In the genomic region with DNA sequence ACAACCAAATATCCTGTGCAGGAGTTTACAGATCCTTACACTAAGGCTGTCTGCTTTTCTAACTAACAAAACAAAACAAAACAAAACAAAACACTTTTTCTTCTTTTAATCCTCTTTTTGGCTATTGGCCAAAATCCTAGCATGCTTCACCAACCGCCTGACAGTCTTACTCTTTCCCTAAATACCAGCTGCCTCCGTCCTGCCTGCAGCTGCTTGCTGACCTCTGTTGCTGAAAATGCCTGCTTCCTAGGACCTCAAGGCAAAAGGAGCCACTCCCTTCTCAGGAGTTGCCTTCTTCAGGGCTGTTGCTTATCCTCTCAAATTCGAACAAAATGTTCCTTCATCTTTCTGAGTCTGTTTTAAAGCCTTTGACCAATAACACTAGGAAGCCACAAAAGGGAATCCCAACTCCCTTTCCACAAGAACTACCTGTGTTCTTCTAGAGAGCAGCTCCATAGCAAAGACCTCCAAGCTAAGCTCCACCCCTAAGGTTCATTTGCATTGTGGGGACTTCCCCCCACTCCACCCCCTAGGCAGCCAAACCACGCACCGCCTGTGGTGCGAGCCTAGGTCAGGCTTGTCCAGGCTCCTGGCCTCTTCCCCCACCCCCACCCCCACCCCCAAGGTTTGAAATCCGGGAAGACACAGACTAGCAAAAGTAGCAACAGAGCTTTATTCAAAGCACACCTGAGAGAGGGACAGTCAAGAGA, we compare ENCODE assay signal across 9 mouse cellular contexts. TPM values are rescaled to one million over a fixed set of nuclear protein-coding genes. Genes with fewer than 3 reads are reported as not detected.
DNase-seq lines count a peak whose midpoint lies in the region; ATAC-seq and TF ChIP-seq lines count a peak whose summit lies in the region.
"Had no signal": no experiment of that assay in that cellular context is flagged by ENCODE, and none has a peak within 500 bp of the region (broad histone marks: within the 10 kb centered on the region; RNA-seq: fewer than 3 reads in every experiment).

No protein-coding gene starts in this region.

- peak; percentile 15 for DNase-seq in kidney, adult 9 months
- DNase-seq in brain, embryonic 14.5 days (ENCODE audit: low read depth), result peak; percentile 75
- no peak for DNase-seq in layer of hippocampus, adult 9-11 months
- DNase-seq in spleen, adult 12 weeks (ENCODE audit: low spot score), result no peak

- TF ChIP-seq POLR2A in brain, embryonic 14.5 days (IDR thresholded peaks at IDR 0.05; ENCODE audit: borderline replicate concordance, extremely low read depth, insufficient read depth, insufficient read length, poor library complexity, severe bottlenecking), result no peak

- H3K4me3 ChIP-seq in kidney, embryonic 15.5 days (replicated peaks), result no peak overlapping the region
- no peak overlapping the region for H3K4me3 ChIP-seq in liver, embryonic 16.5 days (ENCODE audit: low read depth, low read length)
- H3K4me3 ChIP-seq: neural tube, embryonic 13.5 days had no signal

- H3K9me3 ChIP-seq in kidney, embryonic 15.5 days (replicated peaks), result peaks cover 6% of the 10 kb centered on the region; the same call in 1 of the 2 replicates
- peaks cover 4% of the 10 kb centered on the region; the same call in 1 of the 2 replicates for H3K9me3 ChIP-seq in liver, embryonic 16.5 days (replicated peaks; ENCODE audit: control insufficient read depth, low read length)

- no peak overlapping the region; the same call in 1 of the 2 replicates for H3K4me2 ChIP-seq in kidney, embryonic 15.5 days
- H3K4me2 ChIP-seq in liver, embryonic 16.5 days (ENCODE audit: low read depth, low read length), result peak overlapping the region; percentile 28
- H3K4me2 ChIP-seq: neural tube, embryonic 13.5 days had no signal

- no peaks in the 10 kb centered on the region for H3K27me3 ChIP-seq in kidney, embryonic 15.5 days
- H3K27me3 ChIP-seq in liver, embryonic 16.5 days (ENCODE audit: control insufficient read depth, insufficient read depth, low read depth, low read length), result no peaks in the 10 kb centered on the region
- H3K27me3 ChIP-seq: neural tube, embryonic 13.5 days had no signal

- ATAC-seq in kidney, embryonic 15.5 days (replicated peaks; ENCODE audit: low FRiP score), result no peak
- ATAC-seq in CD4-positive, CD25-positive, alpha-beta regulatory T cell, adult 4 months, result peak; percentile 78
- no peak for ATAC-seq in liver, embryonic 16.5 days (ENCODE audit: low read depth)
- ATAC-seq in erythroblast, adult 5-6 weeks (replicated peaks; ENCODE audit: low FRiP score, poor library complexity, severe bottlenecking), result no peak

- H3K27ac ChIP-seq in kidney, embryonic 15.5 days, result no peak overlapping the region
- no peak overlapping the region for H3K27ac ChIP-seq in liver, embryonic 16.5 days (ENCODE audit: low read length)
- H3K27ac ChIP-seq: neural tube, embryonic 13.5 days had no signal

- WGBS in kidney, embryonic 15.5 days, result 12% methylated on average over 7 of the region's 7 CpGs
- 6% methylated on average over 7 of the region's 7 CpGs for WGBS in liver, embryonic 16.5 days (ENCODE audit: insufficient replicate concordance)

- no peak overlapping the region for H3K9ac ChIP-seq in kidney, embryonic 15.5 days
- H3K9ac ChIP-seq in liver, embryonic 16.5 days (ENCODE audit: low read depth, low read length), result no peak overlapping the region
- H3K9ac ChIP-seq: neural tube, embryonic 13.5 days had no signal

- no peak for TF ChIP-seq CTCF in brain, embryonic 14.5 days (IDR thresholded peaks at IDR 0.05; ENCODE audit: borderline replicate concordance, extremely low read depth, insufficient read depth, insufficient read length)

- H3K4me1 ChIP-seq in kidney, embryonic 15.5 days, result peaks cover 10% of the 10 kb centered on the region
- H3K4me1 ChIP-seq in liver, embryonic 16.5 days (ENCODE audit: control insufficient read depth, low read depth, low read length), result peaks cover 3% of the 10 kb centered on the region; the same call in 1 of the 2 replicates

- 0 out of 2 replicates have a peak, but pooled peaks cover 3% of the 10 kb centered on the region for H3K36me3 ChIP-seq in kidney, embryonic 15.5 days
- no peaks in the 10 kb centered on the region for H3K36me3 ChIP-seq in liver, embryonic 16.5 days (ENCODE audit: control insufficient read depth, insufficient read depth)
- H3K36me3 ChIP-seq: neural tube, embryonic 13.5 days had no signal

RNA-seq across cellular contexts. Expression of a gene that starts 25.4 kb away (rescaled TPM):
- 180 and 188 TPM in 2 replicates for polyA plus RNA-seq in kidney, embryonic 15.5 days (2015; fragmentation: Nextera tagmentation; extraction: Ambion mirVana)
- polyA plus RNA-seq in CD4-positive, CD25-positive, alpha-beta regulatory T cell, adult 4 months (2017; shearing (Covaris generic)), result 100 to 1,000 TPM; 207 to 236 TPM
- polyA plus RNA-seq in brain, embryonic 14.5 days (2012; rRNA removed), result 57.1 and 58.2 TPM in 2 replicates
- 65.0 and 67.8 TPM in 2 replicates for polyA plus RNA-seq in liver, embryonic 16.5 days (2015; fragmentation: Nextera tagmentation; extraction: Ambion mirVana)
- 57.6 and 59.8 TPM in 2 replicates for total RNA-seq in erythroblast, adult 5-6 weeks (2015; ENCODE audit: low replicate concordance)
- total RNA-seq in erythroblast, adult 5-6 weeks (2017; ENCODE audit: low replicate concordance), result 50.2 and 53.9 TPM in 2 replicates

RNA-seq across cellular contexts. Expression of a gene that starts 54.4 kb away (rescaled TPM):
- 2.4 and 2.6 TPM in 2 replicates for polyA plus RNA-seq in kidney, embryonic 15.5 days (2015; fragmentation: Nextera tagmentation; extraction: Ambion mirVana)
- polyA plus RNA-seq in CD4-positive, CD25-positive, alpha-beta regulatory T cell, adult 4 months (2017; shearing (Covaris generic)), result not detected
- polyA plus RNA-seq in brain, embryonic 14.5 days (2012; rRNA removed), result 2.0 and 2.1 TPM in 2 replicates
- not detected in 2 replicates for polyA plus RNA-seq in liver, embryonic 16.5 days (2015; fragmentation: Nextera tagmentation; extraction: Ambion mirVana)
- not detected in 2 replicates for total RNA-seq in erythroblast, adult 5-6 weeks (2015; ENCODE audit: low replicate concordance)
- total RNA-seq in erythroblast, adult 5-6 weeks (2017; ENCODE audit: low replicate concordance), result not detected in 2 replicates

RNA-seq across cellular contexts. Expression of a gene that starts 54.5 kb away (rescaled TPM):
- 59.6 and 72.0 TPM in 2 replicates for polyA plus RNA-seq in kidney, embryonic 15.5 days (2015; fragmentation: Nextera tagmentation; extraction: Ambion mirVana)
- 10 to 100 TPM; 34.8 to 42.2 TPM for polyA plus RNA-seq in CD4-positive, CD25-positive, alpha-beta regulatory T cell, adult 4 months (2017; shearing (Covaris generic))
- 41.5 and 52.2 TPM in 2 replicates for polyA plus RNA-seq in brain, embryonic 14.5 days (2012; rRNA removed)
- polyA plus RNA-seq in liver, embryonic 16.5 days (2015; fragmentation: Nextera tagmentation; extraction: Ambion mirVana), result 13.5 and 14.6 TPM in 2 replicates
- total RNA-seq in erythroblast, adult 5-6 weeks (2015; ENCODE audit: low replicate concordance), result 2.1 and 2.5 TPM in 2 replicates
- 0.85 and 1.5 TPM in 2 replicates for total RNA-seq in erythroblast, adult 5-6 weeks (2017; ENCODE audit: low replicate concordance)

Comparison
In these comparisons a context has a peak if more than half of its experiments do, and no peak if none do; other contexts are left out.
1. DNase-seq: peak in kidney, adult 9 months (single experiment) and brain, embryonic 14.5 days (single experiment); none in layer of hippocampus, adult 9-11 months (single experiment) and spleen, adult 12 weeks (single experiment).